Mouse (Mus musculus): ENCODE data around the gene Akap17b. TPM values are rescaled to one million over a fixed set of nuclear protein-coding genes. Genes with fewer than 3 reads are reported as not detected.

Akap17b gene
- total and polyA plus RNA-seq, 3 experiments: 1.7 to 4.3 (median 2.9) TPM

DNA sequence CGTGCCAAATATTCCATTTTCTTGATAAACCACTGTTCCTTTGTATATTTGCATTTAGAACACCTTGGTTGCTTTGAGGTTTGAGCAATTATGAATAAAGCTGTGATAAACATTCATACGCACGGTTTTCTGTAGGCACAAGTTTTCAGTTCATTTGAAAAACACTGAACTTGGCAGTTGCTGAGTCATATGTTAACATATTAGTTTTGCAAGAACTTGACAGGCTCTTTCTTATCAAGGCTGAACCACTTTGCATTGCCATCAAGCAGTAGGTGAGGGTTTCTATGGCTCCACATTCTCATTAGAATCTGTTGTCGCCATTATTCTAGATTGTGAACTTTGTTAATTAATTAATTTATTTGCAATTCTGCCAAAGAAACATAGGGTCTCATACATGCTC is 85.0 kb downstream of the Akap17b start:
- Histone ChIP-seq H3K4me2 (ENCODE audit: insufficient read depth, low read depth, poor library complexity, severe bottlenecking) (no peak overlapping the region), H3K36me3 (replicated peaks in 1 of 2; ENCODE audit: control insufficient read depth in 1 of 2, insufficient read depth in 1 of 2, low read length in 1 of 2) (no peaks in the 10 kb centered on the region), H3K27me3 (replicated peaks) (no peaks in the 10 kb centered on the region), H3K79me2 (replicated peaks; ENCODE audit: control insufficient read depth, extremely low read depth, insufficient read depth, poor library complexity, severe bottlenecking) (no peaks in the 10 kb centered on the region), H3K9ac (ENCODE audit: insufficient read depth, low read depth) (no peak overlapping the region), H3K4me3 (replicated peaks in 1 of 3; ENCODE audit: low read depth in 2 of 3, low read length in 2 of 3, poor library complexity in 1 of 3) (no peak overlapping the region), H3K27ac (ENCODE audit: insufficient read depth, low read depth) (no peak overlapping the region), H3K9me3 (replicated peaks; ENCODE audit: low read length) (no peaks in the 10 kb centered on the region), H3K4me1 (ENCODE audit: control insufficient read depth in 1 of 2, insufficient read depth in 2 of 2) (no peaks in the 10 kb centered on the region)
- in situ Hi-C loops (cut with MboI; ENCODE audit: low pct_ligation_motif_present, low pct_unique_long_range_greater_than_20kb, low sequenced_read_pairs) (no loop called here), dilution Hi-C loops (cut with MboI; ENCODE audit: extremely low pct_ligation_motif_present, extremely low pct_unique_long_range_greater_than_20kb, low sequenced_read_pairs) (no loop called here)
- DNase-seq (ENCODE audit: extremely low read depth): no peak
- TF ChIP-seq JUN (IDR thresholded peaks at IDR 0.05; ENCODE audit: insufficient read depth, low read depth, low read length): no peak
- no peak for TF ChIP-seq MAZ (IDR thresholded peaks at IDR 0.05; ENCODE audit: low read depth, low read length)
- no peak for TF ChIP-seq JUND (conservative IDR thresholded peaks at IDR 0.05; ENCODE audit: low read depth, low read length)
- TF ChIP-seq ZKSCAN1 (IDR thresholded peaks at IDR 0.05; ENCODE audit: borderline replicate concordance, low read depth, low read length): no peak
- no peak for TF ChIP-seq MEF2A (IDR thresholded peaks at IDR 0.05; ENCODE audit: borderline replicate concordance, low read depth, low read length)
- TF ChIP-seq ETS1 (conservative IDR thresholded peaks at IDR 0.05; ENCODE audit: low read depth, low read length): no peak
- TF ChIP-seq RAD21 (IDR thresholded peaks at IDR 0.05; ENCODE audit: low read depth, low read length): no peak
- no peak for TF ChIP-seq CTCF (conservative IDR thresholded peaks at IDR 0.05 in 1 of 2, IDR thresholded peaks at IDR 0.05 in 1 of 2; ENCODE audit: low read depth in 2 of 2, low read length in 2 of 2)
- no peak for TF ChIP-seq IRF4 (IDR thresholded peaks at IDR 0.05; ENCODE audit: low read depth, low read length)

Other genes starting within 250 kb of the Akap17b start
- not detected in 2 replicates for gene Gm6268, start 244.1 kb downstream of the Akap17b start, total RNA-seq (2012; rRNA removed)
- not detected in 2 replicates for gene Gm6268, start 244.1 kb downstream of the Akap17b start, total RNA-seq (2014; rRNA removed)
- not detected in 2 replicates for gene Gm6268, start 244.1 kb downstream of the Akap17b start, polyA plus RNA-seq (2012; ENCODE audit: insufficient read length, low read depth)
- not detected in 2 replicates for gene Gm14569, start 153.6 kb downstream of the Akap17b start, total RNA-seq (2012; rRNA removed)
- not detected in 2 replicates for gene Gm14569, start 153.6 kb downstream of the Akap17b start, total RNA-seq (2014; rRNA removed)
- not detected in 2 replicates for gene Gm14569, start 153.6 kb downstream of the Akap17b start, polyA plus RNA-seq (2012; ENCODE audit: insufficient read length, low read depth)
- gene Pgrmc1, start 47.2 kb downstream of the Akap17b start, total RNA-seq (2012; rRNA removed): 71.4 and 73.7 TPM in 2 replicates
- gene Pgrmc1, start 47.2 kb downstream of the Akap17b start, total RNA-seq (2014; rRNA removed): 174 and 190 TPM in 2 replicates
- 87.2 and 91.4 TPM in 2 replicates for gene Pgrmc1, start 47.2 kb downstream of the Akap17b start, polyA plus RNA-seq (2012; ENCODE audit: insufficient read length, low read depth)
- 1.2 and 1.7 TPM in 2 replicates for gene Slc25a43, start 98.3 kb upstream of the Akap17b start, total RNA-seq (2012; rRNA removed)
- 1.5 and 2.2 TPM in 2 replicates for gene Slc25a43, start 98.3 kb upstream of the Akap17b start, total RNA-seq (2014; rRNA removed)
- 1.4 and 1.7 TPM in 2 replicates for gene Slc25a43, start 98.3 kb upstream of the Akap17b start, polyA plus RNA-seq (2012; ENCODE audit: insufficient read length, low read depth)
- 591 and 695 TPM in 2 replicates for gene Slc25a5, start 150.3 kb upstream of the Akap17b start, total RNA-seq (2012; rRNA removed)
- 1,083 and 1,177 TPM in 2 replicates for gene Slc25a5, start 150.3 kb upstream of the Akap17b start, total RNA-seq (2014; rRNA removed)
- gene Slc25a5, start 150.3 kb upstream of the Akap17b start, polyA plus RNA-seq (2012; ENCODE audit: insufficient read length, low read depth): 878 and 881 TPM in 2 replicates
- 30.7 and 48.7 TPM in 2 replicates for gene Ube2a, start 228.5 kb upstream of the Akap17b start, total RNA-seq (2012; rRNA removed)
- 90.4 and 96.7 TPM in 2 replicates for gene Ube2a, start 228.5 kb upstream of the Akap17b start, total RNA-seq (2014; rRNA removed)
- 96.6 and 141 TPM in 2 replicates for gene Ube2a, start 228.5 kb upstream of the Akap17b start, polyA plus RNA-seq (2012; ENCODE audit: insufficient read length, low read depth)
- 18.6 and 26.7 TPM in 2 replicates for gene C330007P06Rik, start 228.7 kb upstream of the Akap17b start, total RNA-seq (2012; rRNA removed)
- gene C330007P06Rik, start 228.7 kb upstream of the Akap17b start, total RNA-seq (2014; rRNA removed): 61.2 and 70.3 TPM in 2 replicates
- 47.9 and 53.0 TPM in 2 replicates for gene C330007P06Rik, start 228.7 kb upstream of the Akap17b start, polyA plus RNA-seq (2012; ENCODE audit: insufficient read length, low read depth)